Mouse (Mus musculus) G1E-ER4 (cell line): ENCODE measurements around the gene Ankrd49. TPM values are rescaled to one million over a fixed set of nuclear protein-coding genes. Genes with fewer than 3 reads are reported as not detected.

ENCODE experiments used
- GATA1 ChIP-seq: IDR thresholded peaks from one replicate; pipeline ENCODE4 v1.8.0; 2012; ENCODE audit warnings: low read length, inconsistent platforms
- polyA plus RNA-seq: library from polyadenylated mRNA; stranded (reverse); fragments of >175 nt; gene quantifications from 2 replicates; pipeline ENCODE4 v1.2.3, GENCODE M21; 2012

The Ankrd49 gene
- polyA plus RNA-seq, result 37.5 and 59.0 TPM in 2 replicates

GRCm38 (mm10) chr9:14784039-14785002 lies at the start of gene Ankrd49, which contains the start of gene Mre11a:
TSS of gene Ankrd49 (minus strand) at chr9:14784856.
TSS of gene Mre11a (plus strand) at chr9:14784654.
- TF ChIP-seq GATA1, result no peak

GRCm38 (mm10) chr9:14832046-14832445 lies 47.4 kb upstream of the Ankrd49 start:
- TF ChIP-seq GATA1, result no peak

- TF ChIP-seq GATA1, result no peak
These were observed 43.2 kb upstream of the Ankrd49 start for GRCm38 (mm10) chr9:14827875-14828274.

- no peak for TF ChIP-seq GATA1
These were observed 40.2 kb upstream of the Ankrd49 start for GRCm38 (mm10) chr9:14824840-14825239.

GRCm38 (mm10) chr9:14821396-14821795 lies 36.7 kb upstream of the Ankrd49 start:
- TF ChIP-seq GATA1, result no peak

- TF ChIP-seq GATA1, result no peak
These were observed 25.5 kb upstream of the Ankrd49 start for GRCm38 (mm10) chr9:14810111-14810510.

- TF ChIP-seq GATA1, result no peak
These were observed 22.1 kb upstream of the Ankrd49 start for GRCm38 (mm10) chr9:14806786-14807185.

GRCm38 (mm10) chr9:14805714-14806113 lies 21.1 kb upstream of the Ankrd49 start:
- no peak for TF ChIP-seq GATA1

- TF ChIP-seq GATA1, result no peak
These were observed 2.7 kb upstream of the Ankrd49 start for GRCm38 (mm10) chr9:14787356-14787755.

- no peak for TF ChIP-seq GATA1
These were observed 6.3 kb downstream of the Ankrd49 start for GRCm38 (mm10) chr9:14778341-14778740.

- TF ChIP-seq GATA1, result no peak
These were observed 10.8 kb downstream of the Ankrd49 start for GRCm38 (mm10) chr9:14773813-14774212.

- no peak for TF ChIP-seq GATA1
These were observed 12.6 kb downstream of the Ankrd49 start for GRCm38 (mm10) chr9:14772074-14772473.

GRCm38 (mm10) chr9:14770803-14771471 lies 13.7 kb downstream of the Ankrd49 start, which contains the start of gene 1700012B09Rik:
TSS of gene 1700012B09Rik (minus strand) at chr9:14771030.
- TF ChIP-seq GATA1, result no peak

GRCm38 (mm10) chr9:14769811-14770210 lies 14.8 kb downstream of the Ankrd49 start:
- no peak for TF ChIP-seq GATA1

GRCm38 (mm10) chr9:14764765-14765164 lies 19.9 kb downstream of the Ankrd49 start:
- no peak for TF ChIP-seq GATA1

- no peak for TF ChIP-seq GATA1
These were observed 25.4 kb downstream of the Ankrd49 start for GRCm38 (mm10) chr9:14759261-14759660.
